ENCODE assay signal across 8 mouse cellular contexts in genomic region chrX:106015571-106016322, GRCm38 (mm10). TPM values are rescaled to one million over a fixed set of nuclear protein-coding genes. Genes with fewer than 3 reads are reported as not detected.
DNase-seq lines count a peak whose midpoint lies in the region; ATAC-seq and TF ChIP-seq lines count a peak whose summit lies in the region.

Cox7b (plus strand) TSS chrX:106015700.

- H3K9me3 ChIP-seq in hindbrain, postnatal 0 days (ENCODE audit: low read length), result no peaks in the 10 kb centered on the region

- no peaks in the 10 kb centered on the region for H3K27me3 ChIP-seq in hindbrain, postnatal 0 days (ENCODE audit: insufficient read depth, low read length)

- peak within 1 kb of the TSS; percentile 62 for H3K9ac ChIP-seq in hindbrain, postnatal 0 days (replicated peaks; ENCODE audit: low read length)

- peak within 1 kb of the TSS; percentile 56 for H3K4me2 ChIP-seq in hindbrain, postnatal 0 days (ENCODE audit: low read depth, low read length)

- H3K4me1 ChIP-seq in hindbrain, postnatal 0 days (ENCODE audit: insufficient read depth, low read length), result no peaks in the 10 kb centered on the region

- TF ChIP-seq CTCF in hindbrain, postnatal 0 days (IDR thresholded peaks at IDR 0.05; ENCODE audit: low read depth), result no peak

- no peaks in the 10 kb centered on the region for H3K36me3 ChIP-seq in hindbrain, postnatal 0 days (ENCODE audit: insufficient read depth, low read length)

- ATAC-seq in hindbrain, postnatal 0 days, result peak; percentile 71

- peak within 1 kb of the TSS; percentile 55 for H3K4me3 ChIP-seq in hindbrain, postnatal 0 days (ENCODE audit: low read length)

- DNase-seq in adrenal gland, adult 18-20 months (ENCODE audit: low spot score in 2 of 2), result peak; percentile 44 to 48
- peak; percentile 93 for DNase-seq in embryo, embryonic 10 days (ENCODE audit: low spot score)
- peak; percentile 41 to 44 for DNase-seq in gastrocnemius, adult 8-10 months (ENCODE audit: low spot score in 2 of 2)
- peak; percentile 93 for DNase-seq in hindbrain, postnatal 0 days (ENCODE audit: low spot score)
- peak; percentile 57 to 61 for DNase-seq in left cerebral cortex, adult 18-20 months (ENCODE audit: low spot score in 2 of 2)
- DNase-seq in lung, postnatal 4 days, result peak; percentile 44 to 85
- DNase-seq in retina, postnatal 7 days (ENCODE audit: low read depth, low spot score), result peak; percentile 77
- peak; percentile 78 for DNase-seq in urinary bladder, postnatal 14 days (ENCODE audit: low spot score)

- H3K27ac ChIP-seq in hindbrain, postnatal 0 days, result peak within 1 kb of the TSS; percentile 90

- 21% methylated on average over 26 of the region's 26 CpGs for WGBS in hindbrain, postnatal 0 days

RNA-seq across cellular contexts. Expression of gene Cox7b, which starts in this region (rescaled TPM):
- 100 to 1,000 TPM; 405 to 701 TPM for total RNA-seq in adrenal gland, adult 18-20 months (2021)
- total RNA-seq in gastrocnemius, adult 8-10 months (2022), result 100 to 1,000 TPM; 752 to 895 (median 837) TPM
- 199 and 280 TPM in 2 replicates for total RNA-seq in hindbrain, postnatal 0 days (2014; rRNA removed)
- 512 and 522 TPM in 2 replicates for polyA plus RNA-seq in hindbrain, postnatal 0 days (2015; fragmentation: Nextera tagmentation; extraction: Ambion mirVana)
- total RNA-seq in left cerebral cortex, adult 18-20 months (2021), result 100 to 1,000 TPM; 314 to 326 TPM

Comparison
In these comparisons a context has a peak if more than half of its experiments do, and no peak if none do; other contexts are left out.
1. Peak in every context shown above with its lines: DNase-seq, ATAC-seq, H3K4me3 ChIP-seq and H3K27ac ChIP-seq.
2. DNase-seq: peak in every context shown above with its lines; median percentile 93 in embryo, embryonic 10 days; 93 in hindbrain, postnatal 0 days; 78 in urinary bladder, postnatal 14 days; 77 in retina, postnatal 7 days; 64 in lung, postnatal 4 days; 59 in left cerebral cortex, adult 18-20 months; 46 in adrenal gland, adult 18-20 months; 42 in gastrocnemius, adult 8-10 months.